Mouse (Mus musculus) telencephalon, adult 2 months (tissue): ENCODE measurements around the gene Arhgef15.

Source experiments
- DNase-seq: peaks from one replicate; pipeline ENCODE4 v3.0.0-alpha.2; 2011; ENCODE audit warnings: low read depth, low spot score

Gene Arhgef15

DNA sequence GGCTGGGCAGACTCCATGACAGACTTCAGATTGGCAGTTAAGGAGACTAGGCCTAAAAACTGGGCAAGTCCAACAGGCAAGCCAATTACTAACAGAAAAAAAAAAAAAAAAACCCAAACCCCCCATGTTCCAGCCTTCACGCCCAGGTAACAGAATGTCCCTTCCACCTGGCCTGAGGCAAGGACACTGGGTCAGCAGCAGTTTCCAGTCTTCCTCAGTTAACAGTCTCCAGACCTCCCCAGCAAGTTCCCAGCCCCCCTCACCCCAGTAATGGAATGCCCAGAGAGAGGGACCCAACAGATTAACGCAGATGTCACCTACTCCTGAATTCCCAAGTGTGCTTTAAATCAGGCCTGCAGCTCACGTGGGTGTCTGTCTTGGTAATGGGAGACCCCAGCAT is 34.1 kb downstream of the Arhgef15 start:
- no peak for DNase-seq

DNA sequence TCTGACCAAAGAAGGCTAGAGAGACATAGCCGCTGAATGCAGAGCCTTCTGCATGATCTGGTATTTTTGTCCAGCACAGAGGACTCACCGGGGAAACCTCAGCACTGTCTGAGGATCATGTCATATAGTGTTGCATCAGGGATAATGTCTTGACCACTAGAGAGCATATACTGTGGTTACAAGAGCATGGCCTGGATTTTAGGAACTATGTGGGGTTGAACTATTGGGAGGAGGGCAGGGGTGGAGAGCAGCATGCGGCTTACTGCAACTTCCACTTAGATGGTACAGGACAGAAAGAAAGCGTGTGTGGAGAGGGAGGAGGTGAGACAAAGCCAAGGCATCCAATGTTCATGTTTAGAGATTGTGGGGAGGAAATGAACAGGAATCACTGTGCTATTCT is 42.7 kb downstream of the Arhgef15 start:
- DNase-seq: no peak

DNA sequence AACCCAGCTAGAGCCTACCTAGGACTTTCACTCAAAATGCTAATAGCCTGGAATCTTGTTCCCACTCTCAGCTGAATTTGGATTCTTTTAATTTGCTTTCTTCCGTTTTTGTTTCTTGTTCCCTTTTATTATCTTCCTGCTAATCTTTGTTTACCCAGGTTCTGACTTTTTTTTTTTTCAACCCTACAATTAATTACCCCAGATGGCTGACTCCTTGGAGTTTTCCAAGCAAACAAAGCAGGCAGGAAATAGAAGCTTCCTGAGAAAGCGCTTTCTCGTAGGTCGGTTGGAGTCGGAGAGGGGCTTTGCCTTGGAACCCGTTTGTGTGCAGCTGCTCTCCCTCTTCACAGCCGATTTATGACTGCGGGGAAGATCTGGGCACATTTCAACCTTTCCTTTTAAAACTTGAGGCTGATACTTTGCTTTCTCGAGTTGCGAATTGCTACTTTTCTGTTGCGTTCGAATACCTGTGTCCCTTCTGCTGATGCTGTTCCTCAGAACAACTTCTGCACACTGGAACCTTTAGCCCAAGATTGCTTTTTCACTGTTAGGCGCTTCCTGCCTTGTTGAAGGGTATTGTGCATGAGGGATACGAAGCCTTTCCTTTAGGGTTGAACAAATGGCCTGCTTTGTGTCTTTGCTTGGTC is 45.6 kb downstream of the Arhgef15 start:
- no peak for DNase-seq

GRCm38 (mm10) chr11:68908846-68909503 is 48.3 kb downstream of the Arhgef15 start:
- DNase-seq: no peak

- DNase-seq: no peak
These were observed 50.0 kb downstream of the Arhgef15 start for GRCm38 (mm10) chr11:68907251-68907650.

DNA sequence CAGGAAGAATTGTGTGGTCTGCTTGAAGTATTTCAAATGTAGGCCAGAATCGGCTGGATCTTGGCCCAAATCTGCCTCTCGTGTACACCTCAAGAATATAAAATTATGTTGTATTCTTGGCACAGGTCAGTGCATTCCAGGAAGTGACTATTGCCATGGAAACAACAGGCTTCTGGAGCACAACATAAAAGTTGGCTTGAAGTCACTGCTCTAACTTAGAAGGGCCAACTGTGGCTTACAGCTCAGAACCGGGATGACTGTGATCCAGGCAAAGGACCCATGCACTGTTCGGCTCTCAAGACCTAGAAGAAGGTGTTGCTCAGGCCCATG is 50.9 kb downstream of the Arhgef15 start:
- DNase-seq: no peak

GRCm38 (mm10) chr11:68905665-68906460 is 51.4 kb downstream of the Arhgef15 start:
- DNase-seq: no peak

DNA sequence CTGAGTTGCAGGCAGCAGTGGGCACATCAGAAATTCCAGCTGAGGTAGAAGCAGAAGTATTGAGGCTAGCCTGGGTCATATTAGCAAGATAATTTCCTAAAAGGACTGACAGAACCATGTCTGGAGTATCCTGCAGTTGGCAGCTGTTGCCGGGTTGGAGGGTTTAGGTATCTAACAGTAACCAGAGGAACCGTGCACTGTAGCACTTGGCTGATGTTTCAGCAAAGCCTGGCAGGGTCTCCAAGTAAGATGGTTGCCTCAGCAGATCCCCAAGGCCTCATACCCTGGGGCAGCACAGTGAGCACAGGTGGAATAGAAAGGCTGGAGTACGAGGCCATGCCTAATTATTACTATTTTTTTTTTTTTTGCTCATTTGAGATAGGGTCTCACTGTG is 52.1 kb downstream of the Arhgef15 start:
- DNase-seq: no peak

- peak; percentile 59 for DNase-seq
These were observed 52.7 kb downstream of the Arhgef15 start for GRCm38 (mm10) chr11:68904375-68905137.

DNA sequence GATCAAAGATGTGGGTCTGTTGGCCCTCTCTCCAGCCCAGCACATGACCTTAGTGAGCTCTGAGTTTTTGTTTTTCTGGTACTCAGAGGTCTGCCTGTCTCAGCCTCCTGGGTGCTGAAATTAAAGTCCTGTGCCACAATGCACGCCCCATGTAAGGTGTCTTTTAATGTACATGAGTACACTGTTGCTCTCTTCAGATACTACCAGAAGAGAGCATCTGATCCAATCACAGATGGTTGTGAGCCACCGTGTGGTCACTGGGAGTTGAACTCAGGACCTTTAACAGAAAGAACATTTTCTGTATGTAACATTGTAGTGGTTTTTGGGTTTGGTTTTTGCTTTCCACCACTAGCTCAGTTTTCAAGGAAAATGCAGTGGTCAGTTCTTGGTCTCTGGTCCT is 53.5 kb downstream of the Arhgef15 start:
- no peak for DNase-seq

DNA sequence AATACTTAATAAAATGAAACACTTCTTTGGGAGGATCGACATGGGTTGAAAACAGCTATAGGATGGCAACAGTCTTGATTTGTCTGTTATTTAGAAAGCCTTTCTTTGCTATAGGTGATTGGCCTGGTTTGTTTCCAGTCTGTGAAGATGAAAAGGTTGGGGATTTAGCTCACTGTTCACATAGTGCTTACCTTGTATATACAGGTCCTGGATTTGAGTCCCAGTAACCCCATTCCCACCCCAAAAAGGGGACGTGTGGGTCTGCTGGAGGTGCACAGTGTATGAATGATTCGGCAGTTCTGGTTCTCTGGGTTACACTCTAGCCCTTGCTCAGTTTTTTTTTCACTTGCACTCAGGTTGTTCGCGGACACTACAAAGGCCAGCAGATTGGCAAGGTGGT is 54.5 kb downstream of the Arhgef15 start:
- DNase-seq: no peak

DNA sequence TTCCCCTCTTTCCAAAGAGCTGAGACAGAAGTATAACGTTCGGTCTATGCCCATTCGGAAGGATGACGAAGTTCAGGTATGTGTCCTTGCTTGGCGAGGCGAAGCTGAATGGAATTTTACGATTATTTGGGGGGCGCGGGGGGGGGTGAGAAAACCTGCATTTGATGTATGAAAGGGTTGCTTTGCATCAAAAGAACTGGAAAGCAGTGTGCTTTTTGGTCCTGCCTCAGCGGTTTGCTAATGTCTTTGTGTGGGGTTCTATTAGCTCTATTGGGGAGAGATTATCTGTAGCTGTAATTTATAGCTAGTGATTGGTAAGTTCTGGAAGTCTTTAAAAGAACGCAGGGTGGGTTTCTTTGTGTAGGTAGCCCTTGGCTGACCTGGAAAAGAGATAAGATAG is 54.9 kb downstream of the Arhgef15 start:
- DNase-seq: no peak

GRCm38 (mm10) chr11:68902047-68902364 is 55.3 kb downstream of the Arhgef15 start:
- DNase-seq: no peak

DNA sequence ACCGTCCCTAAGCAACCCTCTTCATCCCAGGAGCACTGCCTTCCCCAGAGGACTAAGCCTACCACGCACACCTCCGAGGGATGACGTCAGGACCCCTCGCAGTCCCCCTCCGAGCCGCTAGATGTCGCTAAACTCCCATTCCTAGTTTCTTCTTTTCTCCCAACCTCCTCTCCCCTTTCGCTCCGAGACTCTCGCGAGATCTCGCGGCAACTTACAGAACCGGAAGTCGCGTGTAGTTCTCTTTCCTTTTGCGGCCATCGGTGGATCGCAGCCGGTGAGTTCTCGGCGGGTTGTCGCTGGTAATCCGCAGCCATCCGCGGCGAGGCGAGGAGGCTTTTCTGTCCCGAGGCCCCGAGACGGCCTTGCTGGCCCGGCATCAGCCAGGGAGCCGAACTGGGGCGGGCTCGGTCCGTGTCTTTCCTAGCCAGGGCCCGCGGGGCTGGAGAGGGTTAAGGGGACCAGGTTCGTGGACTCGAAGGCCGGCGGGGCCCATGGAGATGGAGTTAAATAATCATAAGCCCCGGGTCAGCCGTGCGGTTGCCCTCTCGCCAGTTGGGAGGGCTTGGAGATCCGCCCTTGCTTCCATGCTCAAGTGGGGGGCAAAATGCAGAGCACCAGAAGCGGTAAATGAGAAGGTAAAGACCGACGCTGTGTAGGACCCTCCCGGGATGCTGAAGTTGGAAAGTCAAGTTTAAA is 55.8 kb downstream of the Arhgef15 start, which contains the start of gene Rpl26:
TSS of gene Rpl26 (plus strand) at position 233 of the 696 bp plus-strand sequence.
- DNase-seq: peak; percentile 99

DNA sequence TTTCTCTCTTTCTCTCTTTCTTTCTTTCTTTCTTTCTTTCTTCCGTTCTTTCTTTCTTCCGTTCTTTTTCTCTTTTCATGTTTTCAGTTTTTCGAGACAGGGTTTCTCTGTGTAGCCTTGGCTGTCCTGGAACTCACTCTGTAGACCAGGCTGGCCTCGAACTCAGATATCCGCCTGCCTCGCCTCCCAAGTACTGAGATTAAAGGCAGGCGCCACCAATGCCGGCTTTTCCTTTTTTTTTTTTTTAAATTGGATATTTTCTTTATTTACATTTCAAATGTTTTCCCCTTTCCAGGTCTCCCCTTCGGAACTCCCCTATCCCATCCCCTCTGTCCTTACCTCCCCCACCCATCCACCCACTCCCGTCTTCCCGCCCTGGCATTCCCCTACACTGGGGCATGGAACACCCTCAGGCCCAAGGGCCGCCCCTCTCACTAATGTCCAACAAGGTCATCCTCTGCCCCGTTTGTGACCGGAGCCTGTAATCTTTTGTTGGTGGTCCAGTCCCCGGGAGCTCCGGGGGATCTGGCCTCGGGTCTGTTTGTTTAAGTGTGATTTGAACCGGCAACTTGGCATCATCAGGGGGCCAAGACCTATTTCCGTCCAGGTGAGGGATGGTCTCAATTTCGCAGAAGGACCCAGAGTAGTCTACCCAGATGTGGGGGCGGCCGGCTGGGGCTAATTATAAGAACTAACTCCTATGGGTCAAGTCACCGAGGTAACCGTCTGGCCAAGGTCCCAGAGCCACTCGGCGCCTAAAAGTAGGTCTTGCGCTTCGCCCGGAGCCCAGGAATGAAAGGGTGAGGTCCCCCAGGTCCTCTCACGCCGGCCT is 56.5 kb downstream of the Arhgef15 start:
- DNase-seq: no peak

- DNase-seq: no peak
These were observed 57.5 kb downstream of the Arhgef15 start for GRCm38 (mm10) chr11:68899815-68900214.

DNA sequence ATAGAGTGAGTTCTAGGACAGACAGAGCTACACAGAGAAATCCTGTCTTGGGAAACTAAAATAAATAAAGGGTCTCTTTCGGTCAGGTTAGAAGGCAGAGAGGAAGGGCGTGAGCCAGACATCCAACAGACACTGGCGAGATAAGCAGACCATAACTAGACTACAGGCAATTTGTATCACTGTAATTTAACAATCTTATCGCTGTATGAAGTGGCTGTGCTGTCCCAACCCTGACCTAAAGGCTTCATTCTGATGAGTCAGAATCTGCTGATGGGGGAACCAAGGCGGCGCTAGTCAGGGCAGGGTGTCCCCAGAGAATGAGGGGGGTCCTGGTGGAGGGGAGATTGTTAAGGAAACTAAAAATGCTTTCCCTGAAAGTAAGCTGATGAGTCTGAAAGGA is 58.5 kb downstream of the Arhgef15 start:
- DNase-seq: no peak

DNA sequence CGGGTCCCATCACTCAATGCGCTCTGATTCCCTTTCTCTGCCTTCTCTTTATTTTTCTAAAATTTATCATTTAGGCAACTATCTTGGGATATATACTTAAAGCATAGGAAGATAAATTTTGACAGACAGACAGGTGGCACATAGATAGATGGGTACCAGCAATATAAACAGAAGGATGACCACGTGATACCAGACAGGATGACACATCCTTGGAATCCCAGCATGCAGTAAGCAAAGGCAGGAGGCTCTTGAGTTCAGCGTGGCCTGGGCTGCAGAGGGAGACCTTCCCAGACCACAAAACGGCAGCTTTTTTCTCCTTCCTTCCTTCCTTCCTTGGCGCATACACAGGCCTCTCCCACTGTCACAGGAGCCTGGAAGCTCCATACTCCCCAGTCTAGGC is 59.4 kb downstream of the Arhgef15 start:
- DNase-seq: no peak

- no peak for DNase-seq
These were observed 60.2 kb downstream of the Arhgef15 start for GRCm38 (mm10) chr11:68897120-68897519.

DNA sequence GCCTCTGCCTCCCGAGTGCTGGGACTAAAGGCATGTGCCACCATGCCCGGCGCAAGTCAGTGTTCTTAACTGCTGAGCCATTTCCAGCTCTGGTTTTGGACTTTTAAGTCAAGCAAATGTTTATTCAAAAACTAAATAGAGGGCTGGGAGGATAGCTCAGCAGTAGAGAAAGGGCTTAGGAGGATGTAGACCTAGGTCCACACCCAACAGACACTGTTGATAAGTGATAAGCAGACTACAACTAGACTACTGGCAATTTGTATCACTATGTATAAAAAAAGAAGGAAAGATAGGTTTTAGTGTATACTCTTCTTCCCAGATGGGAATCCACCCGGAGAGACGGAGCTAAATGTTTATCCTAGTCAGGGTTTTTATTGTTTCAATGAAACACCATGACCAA is 61.0 kb downstream of the Arhgef15 start:
- no peak for DNase-seq
